Comparison of ENCODE assay signal across 14 mouse cellular contexts in genomic region chr2:148743001-148743400, GRCm38 (mm10). TPM values are rescaled to one million over a fixed set of nuclear protein-coding genes. Genes with fewer than 3 reads are reported as not detected.
DNase-seq lines count a peak whose midpoint lies in the region; ATAC-seq lines count a peak whose summit lies in the region.
"Had no signal": no experiment of that assay in that cellular context is flagged by ENCODE, and none has a peak within 500 bp of the region (broad histone marks: within the 10 kb centered on the region; RNA-seq: fewer than 3 reads in every experiment).

No protein-coding gene starts in this region.

- ATAC-seq in hindbrain, embryonic 16.5 days: peak; percentile 70; the same call in 1 of the 2 replicates
- no peak for ATAC-seq in hindbrain, embryonic 12.5 days (ENCODE audit: low FRiP score)
- ATAC-seq in cerebellum, adult (ENCODE audit: insufficient number of reproducible peaks, low FRiP score, low TSS enrichment): peak; percentile 97
- peak; percentile 79 for ATAC-seq in forebrain, embryonic 16.5 days
- no peak for ATAC-seq in CD4-positive, CD25-positive, alpha-beta regulatory T cell, adult 4 months

- WGBS in hindbrain, embryonic 16.5 days: 63% methylated on average over 3 of the region's 3 CpGs
- WGBS in hindbrain, embryonic 12.5 days: 79% methylated on average over 3 of the region's 3 CpGs
- WGBS in forebrain, embryonic 16.5 days: 43% methylated on average over 3 of the region's 3 CpGs

- H3K4me1 ChIP-seq in hindbrain, embryonic 16.5 days (ENCODE audit: control insufficient read depth, insufficient read depth, low read depth, low read length): no peaks in the 10 kb centered on the region
- no peaks in the 10 kb centered on the region for H3K4me1 ChIP-seq in hindbrain, embryonic 12.5 days
- H3K4me1 ChIP-seq in forebrain, embryonic 16.5 days (replicated peaks; ENCODE audit: control insufficient read depth, insufficient read depth, low read length): peaks cover 5% of the 10 kb centered on the region

- H3K9ac ChIP-seq in hindbrain, embryonic 16.5 days (ENCODE audit: low read depth, low read length): no peak overlapping the region
- H3K9ac ChIP-seq in hindbrain, embryonic 12.5 days: no peak overlapping the region
- H3K9ac ChIP-seq in forebrain, embryonic 16.5 days (replicated peaks; ENCODE audit: low read depth, low read length): no peak overlapping the region
- H3K9ac ChIP-seq: hindbrain, embryonic 14.5 days had no signal

- H3K27ac ChIP-seq in hindbrain, embryonic 16.5 days (ENCODE audit: low read depth, low read length): no peak overlapping the region
- no peak overlapping the region for H3K27ac ChIP-seq in hindbrain, embryonic 12.5 days
- H3K27ac ChIP-seq in forebrain, embryonic 16.5 days (ENCODE audit: low read length): peak overlapping the region; percentile 37; the same call in 1 of the 2 replicates
- H3K27ac ChIP-seq: hindbrain, embryonic 14.5 days had no signal

- intact Hi-C loops in left cerebral cortex, postnatal 4 days (cut with DNase I): no loop called here

- no peaks in the 10 kb centered on the region for H3K36me3 ChIP-seq in hindbrain, embryonic 16.5 days (ENCODE audit: control insufficient read depth, insufficient read depth, low read length)
- H3K36me3 ChIP-seq in hindbrain, embryonic 12.5 days: no peaks in the 10 kb centered on the region
- H3K36me3 ChIP-seq in forebrain, embryonic 16.5 days (ENCODE audit: control insufficient read depth, insufficient read depth): no peaks in the 10 kb centered on the region

- H3K9me3 ChIP-seq in hindbrain, embryonic 16.5 days (ENCODE audit: control insufficient read depth, low read length): no peaks in the 10 kb centered on the region
- H3K9me3 ChIP-seq in hindbrain, embryonic 12.5 days (replicated peaks): no peaks in the 10 kb centered on the region
- H3K9me3 ChIP-seq in forebrain, embryonic 16.5 days (ENCODE audit: control insufficient read depth, low read length): no peaks in the 10 kb centered on the region

- no peaks in the 10 kb centered on the region for H3K27me3 ChIP-seq in hindbrain, embryonic 16.5 days (replicated peaks; ENCODE audit: control insufficient read depth, insufficient read depth, low read length)
- H3K27me3 ChIP-seq in hindbrain, embryonic 12.5 days: no peaks in the 10 kb centered on the region
- no peaks in the 10 kb centered on the region for H3K27me3 ChIP-seq in forebrain, embryonic 16.5 days (replicated peaks; ENCODE audit: control insufficient read depth, insufficient read depth, low read length)

- H3K4me3 ChIP-seq in hindbrain, embryonic 16.5 days (ENCODE audit: low read length): no peak overlapping the region
- no peak overlapping the region for H3K4me3 ChIP-seq in hindbrain, embryonic 12.5 days
- H3K4me3 ChIP-seq in forebrain, embryonic 16.5 days (replicated peaks; ENCODE audit: low read length): no peak overlapping the region

- H3K4me2 ChIP-seq in hindbrain, embryonic 16.5 days (ENCODE audit: low read length): no peak overlapping the region
- H3K4me2 ChIP-seq in hindbrain, embryonic 12.5 days (replicated peaks): no peak overlapping the region
- H3K4me2 ChIP-seq in forebrain, embryonic 16.5 days (ENCODE audit: low read length): no peak overlapping the region
- H3K4me2 ChIP-seq: hindbrain, embryonic 14.5 days had no signal

- peak; percentile 77 for DNase-seq in left cerebral cortex, postnatal 4 days
- DNase-seq in ovary, postnatal 10 days (ENCODE audit: low spot score): no peak
- no peak for DNase-seq in urinary bladder, postnatal 25 days (ENCODE audit: low spot score)
- DNase-seq: thymus, postnatal 25 days had no signal

RNA-seq across cellular contexts. Expression of gene Cstl1, which starts 7.2 kb away (rescaled TPM):
- polyA plus RNA-seq in hindbrain, embryonic 16.5 days (2015; fragmentation: Nextera tagmentation; extraction: Ambion mirVana): not detected in 2 replicates
- polyA plus RNA-seq in hindbrain, embryonic 12.5 days (2016; fragmentation: Nextera tagmentation; extraction: Ambion mirVana): not detected in 2 replicates
- polyA plus RNA-seq in forebrain, embryonic 16.5 days (2015; fragmentation: Nextera tagmentation; extraction: Ambion mirVana): not detected in 2 replicates
- total RNA-seq in left cerebral cortex, postnatal 4 days (2021): under 1 TPM in 1 of 2 experiments, not detected in 1; 0.95 TPM
- polyA plus RNA-seq in CD4-positive, CD25-positive, alpha-beta regulatory T cell, adult 4 months (2017; shearing (Covaris generic)): not detected
- total RNA-seq: CH12.LX; common myeloid progenitor, adult 5-6 weeks had no signal
- polyA plus RNA-seq: hindbrain, embryonic 14.5 days; lung, embryonic 16.5 days had no signal

RNA-seq across cellular contexts. Expression of gene Napb, which starts 10.7 kb away (rescaled TPM):
- polyA plus RNA-seq in hindbrain, embryonic 16.5 days (2015; fragmentation: Nextera tagmentation; extraction: Ambion mirVana): 96.5 and 98.0 TPM in 2 replicates
- polyA plus RNA-seq in hindbrain, embryonic 12.5 days (2016; fragmentation: Nextera tagmentation; extraction: Ambion mirVana): 25.6 and 30.6 TPM in 2 replicates
- polyA plus RNA-seq in forebrain, embryonic 16.5 days (2015; fragmentation: Nextera tagmentation; extraction: Ambion mirVana): 39.3 and 52.6 TPM in 2 replicates
- total RNA-seq in left cerebral cortex, postnatal 4 days (2021): 100 to 1,000 TPM; 122 to 135 TPM
- polyA plus RNA-seq in CD4-positive, CD25-positive, alpha-beta regulatory T cell, adult 4 months (2017; shearing (Covaris generic)): 1 to 10 TPM; 1.2 TPM

RNA-seq across cellular contexts. Expression of gene Cst11, which starts 28.3 kb away (rescaled TPM):
- polyA plus RNA-seq in hindbrain, embryonic 16.5 days (2015; fragmentation: Nextera tagmentation; extraction: Ambion mirVana): not detected in 2 replicates
- not detected in 2 replicates for polyA plus RNA-seq in hindbrain, embryonic 12.5 days (2016; fragmentation: Nextera tagmentation; extraction: Ambion mirVana)
- polyA plus RNA-seq in forebrain, embryonic 16.5 days (2015; fragmentation: Nextera tagmentation; extraction: Ambion mirVana): not detected in 2 replicates
- not detected for total RNA-seq in left cerebral cortex, postnatal 4 days (2021)
- not detected for polyA plus RNA-seq in CD4-positive, CD25-positive, alpha-beta regulatory T cell, adult 4 months (2017; shearing (Covaris generic))
- total RNA-seq: CH12.LX; common myeloid progenitor, adult 5-6 weeks had no signal
- polyA plus RNA-seq: hindbrain, embryonic 14.5 days; limb, embryonic 11.5 days; lung, embryonic 16.5 days had no signal

RNA-seq across cellular contexts. Expression of gene 8030411F24Rik, which starts 38.8 kb away (rescaled TPM):
- polyA plus RNA-seq in hindbrain, embryonic 16.5 days (2015; fragmentation: Nextera tagmentation; extraction: Ambion mirVana): not detected in 2 replicates
- not detected in 2 replicates for polyA plus RNA-seq in hindbrain, embryonic 12.5 days (2016; fragmentation: Nextera tagmentation; extraction: Ambion mirVana)
- polyA plus RNA-seq in forebrain, embryonic 16.5 days (2015; fragmentation: Nextera tagmentation; extraction: Ambion mirVana): not detected in 2 replicates
- not detected for total RNA-seq in left cerebral cortex, postnatal 4 days (2021)
- not detected for polyA plus RNA-seq in CD4-positive, CD25-positive, alpha-beta regulatory T cell, adult 4 months (2017; shearing (Covaris generic))
- total RNA-seq: CH12.LX; common myeloid progenitor, adult 5-6 weeks had no signal
- polyA plus RNA-seq: hindbrain, embryonic 14.5 days; limb, embryonic 11.5 days; lung, embryonic 16.5 days had no signal

RNA-seq across cellular contexts. Expression of gene Cst12, which starts 46.2 kb away (rescaled TPM):
- polyA plus RNA-seq in hindbrain, embryonic 16.5 days (2015; fragmentation: Nextera tagmentation; extraction: Ambion mirVana): not detected in 2 replicates
- polyA plus RNA-seq in hindbrain, embryonic 12.5 days (2016; fragmentation: Nextera tagmentation; extraction: Ambion mirVana): not detected in 2 replicates
- polyA plus RNA-seq in forebrain, embryonic 16.5 days (2015; fragmentation: Nextera tagmentation; extraction: Ambion mirVana): not detected in 2 replicates
- not detected for total RNA-seq in left cerebral cortex, postnatal 4 days (2021)
- polyA plus RNA-seq in CD4-positive, CD25-positive, alpha-beta regulatory T cell, adult 4 months (2017; shearing (Covaris generic)): not detected
- total RNA-seq: CH12.LX; common myeloid progenitor, adult 5-6 weeks had no signal
- polyA plus RNA-seq: hindbrain, embryonic 14.5 days; limb, embryonic 11.5 days; lung, embryonic 16.5 days had no signal

Comparison
In these comparisons a context has a peak if more than half of its experiments do, and no peak if none do; other contexts are left out.
1. ATAC-seq: peak in hindbrain, embryonic 16.5 days (single experiment), cerebellum, adult (single experiment) and forebrain, embryonic 16.5 days (single experiment); none in hindbrain, embryonic 12.5 days (single experiment) and CD4-positive, CD25-positive, alpha-beta regulatory T cell, adult 4 months (single experiment).
2. RNA of gene Napb, which starts 10.7 kb away (polyA plus RNA-seq): 96.5 to 98.0 TPM in hindbrain, embryonic 16.5 days, 39.3 to 52.6 TPM in forebrain, embryonic 16.5 days and 25.6 to 30.6 TPM in hindbrain, embryonic 12.5 days; 1.2 TPM in CD4-positive, CD25-positive, alpha-beta regulatory T cell, adult 4 months; every median in the first group is over 10 times any median in the second.